Mouse (Mus musculus) MEL (cell line): ENCODE data around the gene Dynlt1f. TPM values are rescaled to one million over a fixed set of nuclear protein-coding genes. Genes with fewer than 3 reads are reported as not detected.

Experiments used
- polyA plus RNA-seq, 2 experiments: library from polyadenylated mRNA; stranded (reverse) in 1 of 2; unstranded in 1 of 2; fragments of >175 nt in 1 of 2; fragments of >200 nt in 1 of 2; gene quantifications; 2 replicates each; pipeline versions ENCODE4 v1.2.1 to v1.2.4; 2012; ENCODE audit warnings: low replicate concordance in 2 of 2, low read depth in 1 of 2; ENCODE audit not compliant: insufficient read length in 2 of 2, insufficient read depth in 1 of 2, missing spikeins in 1 of 2
- total RNA-seq: library from RNA; depleted of rRNA; stranded (reverse); fragments of 300-350 nt; gene quantifications from 2 replicates; pipeline ENCODE4 v1.2.3, GENCODE M21; 2012; rRNA removed

Dynlt1f gene
- total and polyA plus RNA-seq, 3 experiments = 108 to 148 TPM; not detected in 1

Other genes with a start within 250 kb of the Dynlt1f start
- gene Dynlt1b, start 225.8 kb downstream of the Dynlt1f start, total RNA-seq = 162 and 184 TPM in 2 replicates
- gene Dynlt1b, start 225.8 kb downstream of the Dynlt1f start, polyA plus RNA-seq = 100 to 1,000 TPM in 1 of 2 experiments, not detected in 1; 263 TPM
- 6.1 and 7.7 TPM in 2 replicates for gene Dynlt1c, start 54.2 kb downstream of the Dynlt1f start, total RNA-seq
- 1 to 10 TPM in 1 of 2 experiments, not detected in 1; 6.3 TPM for gene Dynlt1c, start 54.2 kb downstream of the Dynlt1f start, polyA plus RNA-seq
- gene Sytl3, start 3.2 kb upstream of the Dynlt1f start, total RNA-seq = not detected in 2 replicates
- gene Sytl3, start 3.2 kb upstream of the Dynlt1f start, polyA plus RNA-seq = not detected
- 43.0 and 48.7 TPM in 2 replicates for gene Ezr, start 126.9 kb upstream of the Dynlt1f start, total RNA-seq
- gene Ezr, start 126.9 kb upstream of the Dynlt1f start, polyA plus RNA-seq = 10 to 100 TPM in 1 of 2 experiments, not detected in 1; 88.7 TPM